Mouse (Mus musculus): ENCODE measurements around the gene Nsun2.

Nsun2 gene

DNA sequence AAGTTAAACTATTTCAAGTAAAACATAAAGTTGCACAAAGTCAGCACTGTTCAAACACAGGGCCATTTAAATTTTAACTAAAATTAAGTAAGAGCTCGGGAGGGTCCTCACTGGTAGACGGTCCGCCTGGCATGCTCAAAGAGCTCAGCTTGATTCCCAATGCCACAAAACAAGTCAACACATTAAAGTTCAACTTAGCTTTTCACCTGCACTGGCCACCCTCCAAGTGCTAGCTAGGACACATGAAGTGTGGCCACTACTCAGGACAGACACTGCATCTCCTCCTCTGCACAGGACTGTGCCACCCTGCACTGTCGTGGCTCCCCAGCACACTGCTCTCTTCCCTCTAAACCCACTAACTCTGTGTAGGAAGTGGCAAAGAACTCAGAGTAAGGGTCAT is 7.7 kb upstream of the Nsun2 start:
- DNase-seq, result no peak

GRCm38 (mm10) chr13:69528531-69528930 is 5.0 kb upstream of the Nsun2 start:
- no peak for DNase-seq

DNA sequence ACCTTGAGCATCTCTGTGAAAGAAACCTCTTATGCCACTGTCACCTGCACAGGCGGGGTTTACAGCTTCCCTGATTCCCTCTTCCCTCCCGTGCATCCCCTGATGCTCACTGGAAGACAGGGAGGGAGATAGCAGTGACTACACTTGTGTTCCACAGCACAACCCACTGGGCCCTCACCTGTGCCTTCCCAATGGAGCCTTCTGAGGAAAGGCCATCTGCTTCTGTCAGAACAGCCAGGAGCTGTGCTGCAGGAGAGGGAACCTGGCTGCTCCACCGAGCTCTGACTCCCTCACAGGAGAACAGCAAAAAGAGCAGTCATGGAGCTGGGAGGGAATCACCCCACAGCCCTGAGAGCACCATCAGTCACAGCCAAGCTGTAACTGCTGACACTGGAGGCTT is 3.4 kb upstream of the Nsun2 start:
- no peak for DNase-seq

- no peak for DNase-seq
Observed at GRCm38 (mm10) chr13:69530951-69531350, 2.6 kb upstream of the Nsun2 start.

DNA sequence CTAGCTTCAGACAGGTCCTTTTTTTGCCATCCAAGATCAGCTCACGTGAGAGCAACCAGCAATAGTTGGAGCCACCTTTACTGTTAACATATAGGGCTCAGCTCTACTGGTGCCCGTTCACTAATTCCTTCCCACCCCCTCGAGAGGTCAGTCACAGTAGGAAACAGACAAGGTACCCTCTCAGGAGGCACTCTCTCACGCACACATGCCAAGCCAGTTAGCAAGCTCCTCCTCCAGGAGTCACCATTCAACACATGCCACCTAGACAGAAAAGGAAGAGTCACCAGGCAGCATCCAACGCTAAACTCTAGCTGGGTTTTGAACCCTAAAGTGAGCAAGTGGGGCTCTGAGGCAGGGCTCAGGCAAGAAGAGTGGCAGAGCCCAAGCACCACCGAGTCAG is 2.1 kb upstream of the Nsun2 start:
- no peak for DNase-seq

GRCm38 (mm10) chr13:69532101-69532892 is 1.2 kb upstream of the Nsun2 start:
- DNase-seq, result peak; percentile 40

DNA sequence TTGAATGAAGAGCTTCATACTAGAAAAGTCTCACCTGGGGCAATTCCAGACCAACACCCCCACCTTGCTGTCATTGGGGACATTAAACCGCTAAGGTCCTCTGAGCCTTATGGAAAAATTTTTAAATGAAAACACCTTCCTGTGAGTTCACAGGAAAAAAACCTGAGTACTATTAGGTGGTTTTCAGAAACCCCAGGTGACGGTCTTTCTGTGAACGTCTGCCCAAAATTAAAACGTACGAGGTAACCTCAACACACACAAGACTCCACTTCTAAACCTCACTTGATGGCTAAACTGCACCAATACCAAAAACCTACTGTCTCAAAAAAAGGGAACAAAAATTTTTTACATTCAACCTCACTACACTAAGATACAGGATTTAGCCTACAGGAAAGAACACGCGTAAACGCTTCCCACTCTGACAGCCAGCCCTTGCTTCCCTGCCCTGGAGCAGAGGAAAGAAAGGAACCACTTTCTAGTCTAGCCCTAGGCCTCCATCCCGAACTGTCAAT is 597 bp upstream of the Nsun2 start:
- DNase-seq, result no peak

DNA sequence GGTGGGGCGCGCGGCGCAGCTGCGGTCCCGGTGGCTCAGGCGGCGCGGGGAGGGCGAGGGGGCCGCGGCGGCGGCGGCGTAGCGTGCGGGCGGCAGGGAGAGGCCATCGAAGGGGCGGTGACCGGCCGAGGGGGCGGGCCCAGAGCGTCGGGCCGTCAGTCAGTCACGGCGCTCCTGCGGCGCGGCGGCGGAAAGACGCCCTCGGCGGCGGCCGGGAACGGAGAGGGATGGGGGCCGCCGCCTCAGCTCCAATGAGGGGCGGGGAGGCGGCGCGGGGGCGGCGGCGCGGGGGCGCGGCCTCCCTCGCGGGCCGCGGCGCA is 748 bp downstream of the Nsun2 start, which contains the start of gene Tent4a:
Gene Tent4a, minus strand, starts transcription at position 284 of the 320 bp plus-strand sequence.
- DNase-seq, result no peak

- peak; percentile 99 for DNase-seq
Observed at GRCm38 (mm10) chr13:69534654-69535551, 1.4 kb downstream of the Nsun2 start.

GRCm38 (mm10) chr13:69536021-69536420 is 2.5 kb downstream of the Nsun2 start:
- no peak for DNase-seq

- DNase-seq, result no peak
Observed at GRCm38 (mm10) chr13:69537366-69537765, 3.8 kb downstream of the Nsun2 start.

GRCm38 (mm10) chr13:69538327-69538726 is 4.8 kb downstream of the Nsun2 start:
- DNase-seq, result no peak

- no peak for DNase-seq
Observed at GRCm38 (mm10) chr13:69541209-69541608, 7.7 kb downstream of the Nsun2 start.

DNA sequence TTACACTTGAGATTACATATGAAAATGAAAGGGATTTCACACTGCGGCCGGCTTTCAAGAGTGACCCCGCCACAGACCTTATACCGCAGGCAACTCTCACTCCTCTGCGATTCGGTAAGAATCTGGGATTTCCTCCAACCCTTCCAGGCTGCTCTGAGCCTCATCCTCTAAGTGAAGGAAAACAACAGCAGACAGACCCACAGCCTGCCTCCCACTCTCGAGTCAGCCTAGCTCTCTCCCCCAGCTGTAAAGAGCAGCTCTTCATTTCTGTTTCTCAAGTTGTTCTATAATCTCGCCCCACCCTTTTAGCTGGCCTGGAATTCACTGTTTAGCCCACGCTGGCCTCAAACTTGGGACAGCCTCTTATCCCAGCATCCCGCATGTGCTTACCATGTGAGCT is 8.2 kb downstream of the Nsun2 start:
- no peak for DNase-seq

DNA sequence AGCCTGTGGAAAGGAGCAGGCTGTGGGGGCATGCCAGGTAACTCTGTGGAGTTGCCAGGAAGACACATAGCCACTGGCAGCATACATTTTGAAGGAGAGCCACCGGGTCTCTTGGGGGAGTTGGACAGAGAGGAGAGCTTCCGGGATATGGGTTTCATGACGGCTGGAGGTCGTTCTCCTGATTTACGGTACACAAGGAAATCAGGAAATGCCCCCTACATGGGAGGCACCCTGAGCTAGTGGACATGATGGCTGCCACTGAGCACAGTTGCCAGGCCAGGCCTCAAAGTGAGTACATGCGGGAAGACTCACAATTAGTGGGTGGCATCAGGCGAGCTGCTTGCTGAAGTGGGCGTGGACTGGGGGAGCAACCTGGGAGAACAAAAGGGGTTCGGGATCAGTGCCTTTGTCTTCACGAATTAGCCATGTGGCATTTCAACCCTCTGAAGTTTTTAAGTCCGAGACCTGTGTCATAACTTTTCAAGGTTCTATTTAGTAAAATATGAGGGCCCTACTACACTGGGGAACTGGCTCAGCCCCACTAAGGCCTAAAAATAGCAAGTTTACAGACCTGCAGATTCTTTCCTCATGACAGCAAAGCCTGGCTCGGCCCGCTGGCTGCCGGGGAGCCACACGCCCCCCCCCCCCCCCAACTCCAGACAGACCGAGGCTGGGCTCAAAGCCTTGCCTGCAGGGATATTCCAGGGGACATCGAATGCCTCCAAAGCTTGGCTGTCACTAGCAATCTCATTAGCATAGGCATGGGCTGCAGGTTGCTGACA is 9.2 kb downstream of the Nsun2 start:
- DNase-seq, result no peak

- no peak for DNase-seq
Observed at GRCm38 (mm10) chr13:69543595-69543994, 10.0 kb downstream of the Nsun2 start.

- peak; percentile 80 for DNase-seq
Observed at GRCm38 (mm10) chr13:69545019-69545418, 11.5 kb downstream of the Nsun2 start.

DNA sequence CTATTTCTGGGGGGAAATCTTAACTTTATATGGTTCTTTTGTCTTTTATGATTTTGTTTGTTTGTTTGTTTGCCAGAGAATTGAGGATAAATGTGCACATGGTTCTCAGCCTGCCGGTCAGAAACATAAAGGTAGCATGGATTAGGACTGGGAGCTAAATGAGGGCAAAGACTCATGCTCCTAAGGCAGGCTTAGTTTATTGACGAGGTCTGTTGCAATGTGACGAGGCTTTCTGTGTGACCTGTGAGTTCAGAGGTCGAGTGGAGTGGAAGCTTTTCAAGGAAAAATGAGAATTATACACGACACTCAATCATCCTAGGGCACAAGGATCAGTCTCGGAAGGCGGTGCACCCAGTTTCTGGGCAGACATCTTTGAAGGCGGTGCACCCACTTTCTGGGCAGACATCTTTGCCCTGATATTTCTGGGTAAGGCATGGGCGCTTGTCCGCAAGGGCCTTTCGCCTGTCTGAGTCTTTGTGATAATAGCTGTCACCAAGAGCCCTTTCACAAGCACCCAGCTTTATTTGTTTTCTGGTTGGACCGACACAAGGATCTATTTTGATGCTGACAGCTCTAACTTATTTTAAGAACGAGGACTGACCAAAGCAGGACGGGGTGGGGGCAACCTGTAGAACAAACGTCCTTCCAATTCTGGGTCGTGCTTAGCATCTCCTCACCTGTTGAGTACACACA is 14.1 kb downstream of the Nsun2 start:
- no peak for DNase-seq

- no peak for DNase-seq
Observed at GRCm38 (mm10) chr13:69549980-69550379, 16.4 kb downstream of the Nsun2 start.

DNA sequence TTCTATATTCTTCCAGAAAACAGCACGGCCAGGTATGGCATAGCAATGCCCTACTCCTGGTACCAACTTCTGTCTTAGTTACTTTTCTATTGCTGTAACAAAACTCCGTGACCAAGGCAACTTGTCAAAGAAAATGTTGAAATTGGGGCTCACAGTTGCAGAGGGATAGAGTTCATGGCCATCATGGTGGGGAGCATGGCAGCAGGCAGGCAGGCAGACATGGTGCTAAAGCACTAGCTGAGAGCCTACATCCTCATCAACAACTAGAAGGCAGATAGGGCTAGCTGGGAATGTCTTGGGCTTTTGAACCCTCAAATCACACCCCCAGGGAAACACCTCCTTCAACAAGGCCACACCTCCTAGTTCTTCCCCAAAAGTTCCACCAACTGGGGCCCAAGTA is 17.3 kb downstream of the Nsun2 start:
- DNase-seq, result no peak

GRCm38 (mm10) chr13:69553024-69553423 is 19.5 kb downstream of the Nsun2 start:
- peak; percentile 66 for DNase-seq

GRCm38 (mm10) chr13:69554255-69554654 is 20.7 kb downstream of the Nsun2 start:
- no peak for DNase-seq
